Mouse (Mus musculus) embryonic fibroblast, embryonic 13.5 days (primary cell): ENCODE results near the gene Polr2a.

ENCODE experiments used
- CTCF ChIP-seq: IDR thresholded peaks from 2 replicates; pipeline ENCODE4 v1.5.1; 2011; ENCODE audit warnings: mild to moderate bottlenecking, control low read depth, low read length, moderate library complexity, borderline replicate concordance; ENCODE audit not compliant: insufficient read depth
- POLR2A ChIP-seq: IDR thresholded peaks from 2 replicates; pipeline ENCODE4 v1.6.1; 2011; ENCODE audit warnings: low read depth, mild to moderate bottlenecking, control low read depth, low read length, moderate library complexity

DNA sequence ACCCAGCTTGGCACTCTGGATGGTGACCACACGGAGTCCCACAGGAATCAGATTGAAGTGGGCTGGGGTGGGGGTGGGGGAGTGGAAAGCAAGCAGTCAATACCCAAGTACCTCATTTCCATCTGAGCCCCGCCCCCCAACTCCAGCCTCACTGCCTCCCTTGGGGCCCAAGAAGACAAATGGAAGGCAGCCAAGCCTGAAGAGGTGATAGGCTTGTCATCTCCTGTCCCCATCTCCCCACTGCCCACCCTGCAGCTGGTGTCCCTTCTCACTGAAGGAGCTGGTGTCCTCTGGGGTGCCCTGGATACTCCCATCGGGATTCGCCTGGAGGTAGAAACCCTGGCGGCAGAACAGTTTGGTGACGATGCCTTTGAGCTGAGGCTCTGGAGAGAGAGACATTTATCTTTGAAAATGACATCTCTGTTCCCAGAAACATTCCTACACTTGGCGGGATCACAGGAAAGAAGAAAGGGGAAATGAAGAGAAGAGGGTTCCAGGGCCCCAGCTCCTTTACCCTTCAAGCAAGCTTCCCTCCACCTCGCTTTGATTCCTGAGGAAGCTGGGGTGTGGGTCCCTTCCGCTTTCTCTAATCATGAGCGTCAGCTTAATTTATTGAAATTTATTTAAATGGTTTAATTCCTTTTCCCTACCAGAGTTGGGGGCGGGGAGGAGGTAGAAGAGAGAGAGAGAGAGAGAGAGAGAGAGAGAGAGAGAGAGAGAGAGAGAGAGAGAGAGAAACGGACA lies 41.1 kb upstream of the Polr2a start:
- TF ChIP-seq POLR2A (no peak), CTCF (no peak)
